Mouse (Mus musculus) lung, postnatal 0 days (tissue): ENCODE measurements at regions not wholly inside any gene's neighbourhood (a gene's known extent, or its start where the extent isn't known, plus 50 kb on each side); places are given as distances from the start of the nearest gene placed in this dataset.

Experiments
- CTCF ChIP-seq: IDR thresholded peaks from 2 replicates; pipeline ENCODE4 v1.5.1; 2016; ENCODE audit warnings: antibody characterized with exemption, mild to moderate bottlenecking
- EP300 ChIP-seq: IDR thresholded peaks from 2 replicates; pipeline ENCODE4 v1.6.1; 2016; ENCODE audit warnings: antibody characterized with exemption, mild to moderate bottlenecking, control low read depth

GRCm38 (mm10) chr9:61476351-61476750, 104.2 kb downstream of the Tle3 start:
- TF ChIP-seq CTCF (no peak), EP300 (no peak)
